Mouse (Mus musculus) liver (tissue): ENCODE measurements around the gene Plppr2.

Experiments
- DNase-seq: peaks from one replicate; pipeline ENCODE4 v3.0.0-alpha.2; 2020; ENCODE audit warnings: mixed read lengths

The Plppr2 gene

DNA sequence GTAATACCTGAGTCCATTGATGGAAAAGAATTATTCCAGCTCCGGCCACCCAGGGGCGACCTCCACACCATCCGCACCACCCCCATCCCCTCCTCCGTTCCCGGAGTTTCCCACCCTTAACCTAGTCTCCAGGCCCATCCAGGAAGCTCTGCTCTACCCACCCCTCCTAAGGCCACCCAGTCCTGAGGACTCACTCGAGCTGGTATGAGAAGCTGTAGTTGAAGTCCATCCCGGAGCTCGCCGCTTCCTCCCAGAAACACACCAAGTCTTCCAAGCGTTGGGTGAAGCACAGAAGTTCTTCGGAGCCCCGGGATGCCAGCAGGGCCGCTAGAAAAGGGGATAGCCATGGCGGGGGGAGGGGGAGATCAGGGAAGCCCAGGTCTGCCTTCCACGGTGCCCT, 25.2 kb downstream of the Plppr2 start:
- no peak for DNase-seq

DNA sequence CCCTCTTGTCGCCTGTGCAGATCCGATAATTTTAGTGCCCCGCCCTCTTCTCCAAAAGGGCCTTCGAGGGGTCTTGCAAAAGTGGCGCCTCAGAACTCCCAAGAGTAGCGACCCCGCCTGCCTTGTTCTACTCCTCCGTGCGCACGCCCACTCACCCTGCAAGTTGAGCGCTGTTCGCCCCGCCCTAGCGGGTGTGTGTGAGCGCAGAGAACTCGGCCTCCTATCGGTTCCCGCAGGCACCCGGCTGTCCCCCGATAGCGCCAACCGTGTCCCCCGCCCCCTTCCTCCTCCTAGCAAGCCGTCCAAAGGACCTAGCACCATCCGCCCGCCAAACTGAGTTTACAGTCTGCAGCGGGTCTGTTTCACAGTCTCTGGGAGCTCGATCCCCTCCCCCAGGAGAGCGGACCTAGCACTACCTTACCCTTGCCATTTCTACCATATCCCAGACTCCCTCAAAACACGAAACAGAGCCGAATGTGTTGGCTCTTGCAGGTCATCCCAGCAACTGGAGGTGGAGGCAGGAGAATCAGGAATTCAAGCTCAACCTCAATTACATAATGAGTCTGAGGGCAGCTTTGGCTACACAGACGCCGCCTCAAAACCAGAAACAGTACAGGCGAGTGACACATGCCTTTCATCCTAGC, 25.7 kb downstream of the Plppr2 start:
- DNase-seq: peak; percentile 99

DNA sequence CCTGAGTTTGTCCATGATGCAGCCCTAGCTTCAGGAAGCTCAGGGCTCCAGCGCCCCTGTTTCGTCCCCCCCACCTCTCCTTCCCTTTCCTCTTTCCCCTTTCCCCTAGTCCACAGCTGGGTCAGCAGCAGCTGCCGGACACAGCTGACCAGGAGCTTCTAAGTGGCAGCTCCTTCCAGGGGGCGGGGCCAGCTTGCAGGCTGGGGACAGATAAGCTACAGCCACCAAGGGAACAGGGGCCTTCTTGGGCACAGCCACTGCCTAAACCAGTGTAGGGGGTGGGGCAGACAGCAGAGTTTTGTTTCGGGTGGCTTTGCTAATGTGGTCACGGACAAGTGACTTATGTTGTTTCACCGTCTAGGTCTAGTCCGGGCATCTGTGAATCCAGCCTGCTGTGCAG, 26.6 kb downstream of the Plppr2 start, which contains the start of gene Epor:
Epor (minus strand) TSS at position 90 of the 400 bp plus-strand sequence.
- DNase-seq: peak; percentile 96

DNA sequence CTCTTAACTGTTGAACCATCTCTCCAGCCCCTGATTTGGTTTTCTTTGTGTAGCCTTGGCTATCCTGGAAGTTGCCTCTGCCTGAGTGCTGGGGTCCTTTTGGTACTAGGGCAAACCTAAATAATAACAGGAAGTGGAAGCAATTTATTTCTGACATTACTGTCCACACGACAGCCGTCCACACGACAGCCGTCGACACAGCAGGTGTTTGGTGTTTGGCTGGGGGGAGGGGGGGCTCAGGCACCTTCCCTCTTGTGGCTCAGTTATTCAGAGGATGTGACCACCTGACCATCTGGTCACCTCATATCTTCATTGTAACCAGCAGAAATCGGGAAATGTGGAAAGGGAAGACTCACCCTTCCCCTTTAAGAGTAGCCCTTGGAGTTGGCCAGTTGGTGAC, 32.0 kb downstream of the Plppr2 start:
- DNase-seq: no peak

DNA sequence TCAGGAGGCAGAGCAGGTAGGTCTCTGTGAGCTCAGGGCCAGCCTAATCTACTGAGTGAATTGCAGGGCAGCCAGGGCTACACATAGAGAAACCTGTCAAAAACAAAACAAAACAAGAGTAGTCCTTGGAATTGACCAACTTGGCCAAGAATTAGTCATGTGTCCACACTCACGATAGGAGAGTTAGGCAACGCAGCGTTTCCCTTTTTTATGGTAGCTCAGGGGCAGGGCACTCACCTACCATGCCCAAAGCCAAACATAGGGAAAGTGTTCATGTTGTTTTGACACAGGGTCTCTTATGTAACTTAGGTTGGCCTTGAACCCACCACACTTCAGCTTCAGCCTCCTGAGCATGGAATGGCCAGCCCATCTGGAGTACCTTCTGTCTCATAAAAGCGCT, 32.5 kb downstream of the Plppr2 start:
- no peak for DNase-seq

DNA sequence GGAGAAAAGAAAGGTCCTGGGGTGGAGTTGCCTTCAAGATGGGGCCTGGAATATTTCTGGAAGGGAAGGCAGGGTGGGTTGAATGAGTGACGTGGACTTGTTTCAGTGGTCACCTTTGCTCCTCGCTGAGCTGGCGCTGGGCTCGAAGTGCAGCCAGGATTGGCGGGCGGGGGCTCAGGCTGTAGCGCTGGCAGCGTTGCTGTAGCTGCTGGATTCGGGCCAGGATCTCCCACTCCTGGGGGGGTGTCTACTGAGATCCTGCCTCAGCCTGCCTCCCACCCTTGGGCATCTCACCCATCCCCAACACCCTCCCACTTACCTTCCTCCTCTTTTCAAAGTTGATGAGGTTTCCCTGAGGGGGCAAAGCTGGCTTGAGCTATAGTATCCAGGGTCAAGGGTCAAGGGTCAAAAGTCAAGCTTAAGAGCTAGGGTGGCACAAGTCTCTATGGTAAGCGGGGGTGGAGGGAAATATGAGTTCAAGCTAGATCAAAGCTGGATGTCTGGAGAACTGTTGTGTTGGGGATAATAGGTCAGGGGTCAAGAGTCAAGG, 39.9 kb downstream of the Plppr2 start:
- DNase-seq: no peak

DNA sequence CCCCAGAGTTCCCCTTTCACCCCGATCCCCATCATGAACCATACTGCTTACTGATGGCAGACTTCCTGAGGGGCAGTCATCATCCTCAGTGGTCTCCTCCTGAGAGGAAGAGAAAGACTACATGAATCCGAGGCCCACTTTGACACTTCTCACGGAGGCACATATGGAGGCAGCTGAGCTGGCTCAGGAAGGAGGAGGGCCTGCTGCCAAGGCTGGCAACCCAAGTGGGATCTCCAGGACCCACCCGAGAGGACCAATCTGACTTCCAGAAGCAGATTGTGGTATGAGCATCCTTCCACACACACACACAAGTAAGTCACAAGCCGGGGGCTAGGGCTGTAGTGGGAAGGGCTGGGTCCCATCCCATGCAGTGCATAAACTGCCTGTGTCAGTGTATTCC, 40.5 kb downstream of the Plppr2 start:
- DNase-seq: no peak

DNA sequence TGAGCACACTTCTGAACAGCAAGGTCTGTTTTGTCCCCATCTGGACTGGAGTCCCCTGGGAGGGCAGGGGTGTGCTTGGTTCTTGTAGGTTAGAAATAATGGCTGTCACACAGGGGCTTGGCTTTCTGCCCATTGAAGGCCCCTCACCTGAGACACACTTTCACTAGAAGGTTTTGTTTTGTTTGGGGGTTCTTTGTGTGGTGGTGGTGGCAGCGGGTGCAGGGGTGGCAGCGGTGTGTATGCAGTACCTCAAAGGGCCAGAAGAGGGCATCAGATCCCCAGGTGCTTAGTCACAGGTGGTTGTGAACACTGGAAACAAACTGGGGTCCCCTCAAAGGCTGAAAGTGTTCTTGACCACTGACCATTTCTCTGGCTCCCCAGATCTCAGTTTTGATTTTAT, 41.1 kb downstream of the Plppr2 start:
- DNase-seq: peak; percentile 72

DNA sequence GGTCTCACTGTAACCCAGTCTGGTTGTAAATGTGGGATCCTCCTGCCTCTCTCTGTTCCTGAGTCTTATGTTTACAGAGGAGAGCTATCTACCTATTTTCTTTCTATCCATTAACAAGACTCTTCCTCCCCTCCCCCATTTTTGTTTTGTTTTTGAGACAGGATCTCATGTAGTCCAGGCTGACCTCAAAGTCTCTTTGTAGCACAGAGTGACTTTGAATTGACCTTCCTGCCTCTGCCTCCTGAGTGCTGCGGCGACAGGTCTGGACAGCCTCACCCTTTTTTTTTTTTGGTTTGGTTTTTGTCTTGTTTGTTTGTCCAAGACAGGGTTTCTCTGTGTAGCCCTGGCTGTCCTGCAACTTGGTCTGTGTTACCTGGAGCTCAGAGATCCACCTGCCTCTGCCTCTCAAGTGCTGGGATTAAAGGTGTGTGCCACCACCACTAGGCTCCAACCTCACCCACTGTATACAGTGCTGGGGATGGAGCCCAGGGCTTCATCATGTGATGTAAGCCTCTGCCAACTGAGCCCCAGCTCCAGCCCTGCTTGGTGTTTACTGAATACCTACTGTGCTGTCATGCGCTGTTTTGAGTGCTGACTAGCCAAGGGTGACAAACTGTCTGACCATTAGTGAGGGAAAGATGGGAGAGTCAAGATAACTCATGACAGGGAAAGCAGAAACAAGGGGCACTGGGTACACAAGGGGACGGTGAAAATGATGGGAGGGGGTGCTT, 41.7 kb downstream of the Plppr2 start:
- DNase-seq: no peak

DNA sequence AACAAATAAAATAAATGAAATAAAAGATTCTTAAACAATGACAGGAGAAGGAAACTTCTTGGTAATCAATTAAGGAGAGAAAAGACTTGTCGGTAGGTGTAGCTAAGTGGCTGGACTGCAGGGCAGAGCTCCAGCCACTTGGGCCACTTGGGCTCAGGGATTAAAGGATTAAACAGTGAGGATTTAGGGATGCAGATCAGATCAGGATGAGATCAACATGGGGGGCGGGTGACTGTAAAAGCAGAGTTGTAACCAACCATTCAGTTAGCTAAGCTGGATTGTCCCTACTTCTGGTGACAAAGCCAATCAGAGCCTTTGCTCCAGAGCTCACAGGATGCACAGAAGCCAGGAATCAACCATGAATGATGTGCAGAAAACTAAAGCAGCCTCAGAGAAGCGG, 47.1 kb downstream of the Plppr2 start:
- DNase-seq: no peak

DNA sequence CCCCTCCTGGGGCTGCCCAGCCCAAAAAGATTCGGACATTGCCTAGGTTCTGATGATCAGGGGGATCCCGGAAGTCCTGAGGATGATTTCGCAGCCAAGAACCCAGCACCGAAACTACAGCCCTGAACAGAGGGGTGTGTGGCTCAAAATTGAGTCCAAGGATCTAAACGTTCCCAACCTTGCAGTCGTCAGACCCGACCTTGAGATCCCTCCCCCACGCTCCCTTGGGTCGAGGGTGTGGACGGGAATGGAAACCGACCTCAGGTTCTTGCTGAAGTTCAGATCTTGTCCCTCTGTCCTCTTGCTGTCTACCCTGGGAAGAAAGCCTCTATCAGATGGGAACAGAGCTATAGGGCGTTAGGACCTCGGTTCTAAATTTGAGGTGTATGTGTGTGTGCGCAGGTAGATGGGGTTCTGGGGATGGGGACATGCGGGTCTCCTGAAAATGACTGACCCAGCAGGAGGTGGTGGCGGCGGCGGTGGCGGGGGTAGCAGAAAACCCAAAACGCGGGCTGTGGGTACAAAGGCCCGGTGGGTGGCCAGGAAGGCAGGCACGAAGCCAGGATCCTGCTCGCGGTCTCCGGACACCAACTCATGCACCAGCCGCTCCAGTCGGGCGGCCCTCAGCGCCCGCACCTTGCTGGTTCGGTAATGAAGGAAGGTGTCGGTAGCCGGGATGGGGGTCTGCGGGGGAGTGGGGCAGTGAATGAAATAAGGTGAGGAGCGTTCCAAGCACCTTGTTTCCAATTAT, 50.9 kb downstream of the Plppr2 start:
- DNase-seq: no peak

DNA sequence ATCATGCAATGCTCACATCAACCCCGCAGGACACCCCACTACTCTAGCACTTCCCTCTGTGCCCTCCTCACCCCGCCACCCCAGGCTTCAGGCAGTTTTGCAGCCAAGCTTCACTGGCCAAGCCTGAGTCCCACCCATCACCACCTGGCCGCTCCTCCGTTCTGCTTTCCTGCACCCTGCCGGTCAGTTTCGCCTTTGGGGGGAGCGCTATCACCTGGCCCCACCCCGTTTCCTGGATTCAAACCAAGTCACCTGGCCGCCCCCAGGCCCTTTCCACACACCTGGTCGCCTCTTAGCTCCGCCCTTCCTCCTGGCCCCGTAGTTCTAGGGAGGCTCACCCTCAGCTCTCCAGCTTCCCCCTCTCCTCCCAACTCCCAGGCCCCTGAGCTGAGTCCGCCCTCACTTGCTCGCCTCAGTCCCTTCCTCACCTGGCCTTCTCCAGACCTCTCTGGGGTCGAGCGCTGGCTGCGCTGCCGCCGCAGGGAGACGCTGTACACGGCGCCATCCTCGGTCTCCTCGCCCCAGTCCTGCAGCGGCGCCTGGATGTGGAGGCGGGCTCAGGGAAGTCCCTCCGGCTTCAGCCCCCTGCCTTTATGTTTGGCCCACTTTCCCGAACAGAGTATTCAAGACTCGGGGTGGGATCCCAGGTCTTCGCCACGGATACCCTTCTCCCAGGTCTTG, 51.7 kb downstream of the Plppr2 start:
- no peak for DNase-seq

DNA sequence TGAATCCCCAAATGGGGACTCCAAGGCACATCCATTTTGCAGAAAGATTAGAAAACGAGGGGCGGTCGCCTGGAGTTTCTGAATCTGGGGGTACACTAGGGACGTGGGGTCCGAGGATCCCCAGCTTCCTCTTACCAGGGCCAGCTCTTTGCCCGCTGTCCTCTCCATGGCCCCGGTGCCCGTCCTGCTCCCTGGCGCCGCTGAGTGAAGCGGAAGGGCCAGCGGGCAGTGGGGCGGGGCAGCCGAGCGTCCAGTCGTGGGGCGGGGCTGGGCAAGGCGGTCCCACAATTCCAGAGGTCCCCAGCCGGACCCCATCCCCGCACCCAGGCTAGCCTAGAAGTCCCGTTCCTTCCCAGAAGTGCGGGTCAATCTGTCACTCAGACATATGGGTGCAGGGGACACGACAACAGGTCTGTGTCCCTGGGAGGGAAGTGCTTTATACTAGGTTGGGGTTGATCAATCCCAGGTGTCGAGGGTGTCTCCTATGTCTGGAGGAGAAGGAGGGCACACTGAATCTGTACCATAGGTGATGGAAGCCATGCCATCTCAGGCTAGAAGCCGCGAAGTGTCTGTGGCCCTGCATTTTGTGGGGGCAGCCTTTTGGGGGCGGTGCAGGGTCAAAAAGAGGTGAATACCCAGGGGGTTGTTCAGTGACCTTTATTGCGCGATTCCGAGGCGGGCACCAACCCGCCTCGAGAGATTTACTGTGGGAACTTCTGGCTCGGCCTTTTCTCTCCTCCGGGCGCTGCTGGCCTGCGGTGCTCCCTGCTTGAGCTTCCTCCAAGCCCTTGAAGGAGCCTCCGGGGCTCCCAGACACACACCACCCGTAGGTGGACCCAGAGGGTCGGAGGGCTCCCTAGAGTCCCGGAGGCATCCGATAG, 52.6 kb downstream of the Plppr2 start, which contains the start of gene Rgl3:
Rgl3 (minus strand) TSS at position 217 of the 881 bp plus-strand sequence.
- no peak for DNase-seq

DNA sequence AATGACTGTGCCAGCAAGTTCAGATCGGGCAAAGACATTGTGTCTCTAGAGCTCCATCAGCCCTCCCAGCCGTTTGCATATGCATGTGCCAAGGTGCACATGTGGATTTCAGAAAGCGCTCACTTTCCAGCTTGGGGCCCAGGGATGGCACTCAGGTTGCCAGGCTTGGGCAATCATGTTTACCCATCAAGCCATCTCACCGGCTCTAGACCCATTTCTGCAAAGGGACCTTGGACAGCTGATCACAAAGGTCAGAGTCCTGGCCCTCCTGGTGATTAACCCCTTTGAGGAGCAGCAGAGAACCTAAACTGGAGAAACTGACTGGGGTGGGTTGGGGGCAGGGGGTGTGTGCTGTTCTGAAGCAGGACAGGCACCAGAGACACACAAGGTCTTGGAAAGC, 55.4 kb downstream of the Plppr2 start:
- no peak for DNase-seq

DNA sequence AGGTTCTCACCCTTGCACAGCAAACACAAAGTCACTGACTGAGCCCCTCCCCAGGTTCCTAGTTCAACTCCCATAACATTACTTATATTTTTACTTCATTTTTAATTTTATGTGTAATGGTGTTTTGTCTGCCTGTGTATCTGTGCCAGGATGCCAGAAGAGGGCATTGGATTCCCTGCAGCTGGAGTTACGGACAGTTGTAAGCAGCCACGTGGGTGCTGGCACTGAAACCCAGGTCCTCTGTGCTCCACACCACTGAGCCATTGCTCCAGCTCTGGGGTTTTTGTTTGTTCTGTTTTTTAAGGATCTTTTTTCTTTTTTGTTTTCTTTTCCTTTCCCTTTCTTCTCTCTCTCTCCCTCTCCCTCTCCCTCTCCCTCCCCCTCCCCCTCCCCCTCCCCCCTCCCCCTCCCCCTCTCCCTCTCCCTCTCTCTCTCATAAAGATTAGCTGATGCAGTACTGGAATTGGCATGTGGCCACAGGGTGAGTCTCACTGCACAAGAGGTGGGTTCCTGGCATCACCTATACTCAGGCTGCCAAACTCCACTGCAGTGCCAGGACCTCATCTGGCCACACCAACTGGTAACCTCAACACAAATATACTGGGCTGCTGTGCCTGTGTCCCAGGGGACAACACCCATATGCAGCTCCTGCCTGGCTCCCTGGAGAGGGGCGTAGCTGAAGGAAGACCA, 59.5 kb downstream of the Plppr2 start:
- DNase-seq: no peak
